Mouse (Mus musculus) thymus, adult 2 months (tissue): ENCODE data around the gene Golga2.

Experiments used
- CTCF ChIP-seq: fragments of 200-500 bp; IDR thresholded peaks from 2 replicates; pipeline ENCODE4 v1.5.1; 2012; ENCODE audit warnings: mild to moderate bottlenecking, control low read depth, low read length, moderate library complexity, borderline replicate concordance; ENCODE audit not compliant: control insufficient read depth, poor library complexity, insufficient read depth; ENCODE audit errors: extremely low read depth
- POLR2A ChIP-seq: fragments of 200-500 bp; IDR thresholded peaks from 2 replicates; pipeline ENCODE4 v1.6.1; 2012; ENCODE audit warnings: mild to moderate bottlenecking, low read length, control low read depth, moderate library complexity; ENCODE audit not compliant: control insufficient read depth, poor library complexity, insufficient read depth; ENCODE audit errors: extremely low read depth

DNA sequence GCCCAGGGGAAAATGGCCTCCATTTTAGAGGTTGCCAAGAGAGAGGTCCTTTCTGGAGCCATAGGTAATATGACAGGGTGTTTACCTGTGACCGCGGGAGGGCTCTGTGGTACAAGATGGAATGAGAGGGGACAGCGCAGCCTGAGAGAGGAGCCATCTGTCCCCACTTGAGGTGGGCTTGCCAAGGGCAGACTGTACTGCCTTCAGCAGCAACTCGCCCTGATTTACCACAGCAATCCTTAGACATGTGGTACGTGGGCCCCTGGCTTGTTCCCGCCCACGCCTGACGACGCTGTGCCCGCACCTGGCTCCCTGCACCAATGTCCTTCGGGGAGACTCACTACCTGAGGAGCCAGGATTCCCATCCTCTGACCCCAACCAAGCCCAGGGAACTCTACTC is 61.1 kb downstream of the Golga2 start:
- TF ChIP-seq CTCF (no peak), POLR2A (no peak)
